Mouse (Mus musculus) megakaryocyte progenitor cell, adult 5-6 weeks (primary cell): Measurements from ENCODE around the gene Fgf14. TPM values are rescaled to one million over a fixed set of nuclear protein-coding genes. Genes with fewer than 3 reads are reported as not detected.
A peak's percentile ranks its signal among the peaks of the same experiment; 100 is the strongest.
"Not testable (repeated sequence)": the region's sequence is repeated elsewhere in the genome, so short reads cannot be mapped to it uniquely, and the experiment has no call there.

ENCODE experiments used
- ATAC-seq: replicated peaks from 2 replicates; pipeline ENCODE4 v1.8.0; 2016; ENCODE audit warnings: mild to moderate bottlenecking, moderate TSS enrichment, inconsistent platforms; ENCODE audit not compliant: poor library complexity
- total RNA-seq, 2 experiments: library from RNA; stranded (forward) in 1 of 2; stranded (reverse) in 1 of 2; fragments of 157-497, 149-512 nt in 1 of 2; fragments of 200-1000 nt in 1 of 2; gene quantifications; 2 replicates each; pipeline versions ENCODE4 v1.2.3 to v1.2.4; 2015 to 2017

Fgf14 gene
- total RNA-seq (2015), result not detected in 2 replicates
- not detected in 2 replicates for total RNA-seq (2017)

DNA sequence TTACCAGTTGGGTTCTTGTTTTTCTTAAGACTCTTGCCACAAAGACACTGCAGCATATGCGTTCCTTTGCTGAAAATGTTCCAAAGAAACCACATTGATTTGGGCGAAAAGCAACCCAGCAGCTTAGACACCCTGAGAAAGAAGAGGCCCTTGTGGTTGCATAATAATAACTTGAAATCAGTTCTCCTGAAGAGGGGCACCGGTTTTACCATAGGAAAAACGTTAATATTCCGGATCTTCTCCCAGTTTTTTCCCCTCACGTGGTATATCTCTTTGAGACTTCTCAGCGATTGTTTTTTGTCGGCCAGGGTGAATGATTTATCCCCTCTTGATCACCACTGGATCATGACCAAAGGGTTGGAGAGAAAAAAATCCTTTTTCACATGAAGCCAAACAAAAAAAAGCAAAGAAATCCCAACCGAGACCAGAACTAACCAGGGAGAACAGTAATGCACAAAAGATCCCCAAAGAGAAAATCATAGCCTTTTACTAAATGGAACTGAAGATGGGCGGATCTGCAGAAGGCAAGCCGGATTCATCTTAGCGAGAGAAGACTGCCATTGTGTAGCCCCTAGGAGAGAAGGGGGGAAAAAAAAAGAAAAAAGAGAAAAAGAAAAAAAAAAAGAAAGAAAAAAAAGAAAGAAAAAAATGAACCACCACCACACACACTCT is at the start of gene Fgf14:
Gene Fgf14 (minus strand): TSS at position 622 of the 672 bp plus-strand sequence.
- ATAC-seq, result no peak

DNA sequence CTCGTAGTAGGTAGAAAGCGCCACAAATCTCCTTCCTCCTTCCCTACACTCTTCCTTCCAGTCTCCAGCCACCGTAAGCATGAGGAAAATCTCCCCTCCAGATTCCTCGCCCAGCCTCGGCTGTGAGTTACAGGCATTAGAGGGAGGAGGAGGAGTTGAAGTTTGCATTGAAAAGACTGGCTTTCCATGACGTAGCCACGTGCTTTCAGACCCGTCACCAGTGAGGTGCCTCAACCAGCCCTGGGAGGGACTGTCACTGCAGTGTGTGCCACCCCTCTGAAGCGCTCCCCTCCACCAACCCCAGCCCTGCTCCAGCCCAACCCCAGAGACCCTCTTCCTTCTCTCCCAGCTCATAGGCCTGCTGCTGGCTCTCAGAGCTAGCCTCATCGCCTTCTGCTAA is 452 bp upstream of the Fgf14 start:
- no peak for ATAC-seq

DNA sequence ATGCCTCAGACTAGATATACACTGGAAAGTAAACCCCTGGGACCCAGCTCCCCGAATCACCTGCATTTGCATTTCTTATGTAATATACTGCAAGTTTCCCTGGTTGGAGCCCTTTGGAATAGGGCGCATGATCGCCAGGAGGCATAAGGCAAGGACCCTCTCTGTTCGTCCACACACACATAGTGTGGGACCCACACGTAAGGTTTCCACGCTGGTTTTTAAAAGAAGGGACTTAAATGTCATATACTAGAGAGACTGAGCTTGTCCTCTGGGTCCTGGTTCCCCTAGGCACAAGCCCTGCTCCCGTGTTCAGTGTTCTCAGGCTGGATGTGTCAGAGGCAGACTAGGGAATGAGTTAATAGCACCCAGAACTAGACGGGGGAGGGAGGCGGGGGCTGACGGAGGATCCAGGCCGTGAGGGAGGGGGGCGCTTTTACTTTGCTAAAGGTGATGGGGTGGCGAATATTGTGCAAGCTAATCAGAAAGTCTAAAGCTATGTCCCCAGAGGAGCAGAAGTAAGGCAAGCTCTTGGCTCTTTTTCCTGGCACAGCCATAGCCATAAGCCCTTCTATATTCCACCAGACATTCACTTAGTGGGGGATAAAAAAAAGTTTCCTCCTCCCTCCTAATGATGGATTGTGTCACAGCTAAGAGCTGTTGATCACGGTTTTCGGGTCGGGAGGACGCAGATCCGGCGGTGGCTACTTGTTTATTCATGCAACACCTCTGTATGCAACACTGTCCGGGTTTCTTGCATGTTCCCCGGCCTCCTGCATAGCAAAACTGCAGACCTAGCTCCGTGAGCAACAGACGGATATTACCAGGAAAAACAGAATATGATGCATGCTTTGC is 1.0 kb downstream of the Fgf14 start:
- no peak for ATAC-seq

DNA sequence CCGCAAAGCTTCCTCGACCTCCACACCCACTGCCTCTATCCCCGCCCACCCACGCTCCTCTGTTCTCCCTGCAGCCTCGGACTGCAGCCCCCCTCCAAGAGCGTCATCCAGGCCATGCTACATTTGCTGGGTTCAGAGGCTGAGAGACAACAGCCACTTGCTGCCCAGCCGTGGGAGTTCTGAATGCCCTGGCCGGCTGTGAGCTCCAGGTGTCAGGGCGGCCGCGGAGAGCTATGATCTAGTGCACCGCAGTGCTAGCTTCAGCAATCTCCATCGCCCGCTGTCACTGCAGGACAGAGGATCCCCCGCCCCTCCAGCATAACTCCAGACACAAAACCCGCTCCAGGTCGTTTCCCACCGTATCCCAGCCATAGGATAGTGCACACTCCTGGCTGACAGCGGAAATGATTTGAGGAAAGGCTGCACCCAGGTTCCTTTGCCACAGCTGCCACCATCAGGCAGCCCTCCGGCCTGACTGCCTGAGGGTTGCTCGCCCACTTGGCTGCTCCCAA is 1.7 kb downstream of the Fgf14 start:
- 0 out of 2 replicates have a peak, but pooled peaks have one; percentile 17 for ATAC-seq

DNA sequence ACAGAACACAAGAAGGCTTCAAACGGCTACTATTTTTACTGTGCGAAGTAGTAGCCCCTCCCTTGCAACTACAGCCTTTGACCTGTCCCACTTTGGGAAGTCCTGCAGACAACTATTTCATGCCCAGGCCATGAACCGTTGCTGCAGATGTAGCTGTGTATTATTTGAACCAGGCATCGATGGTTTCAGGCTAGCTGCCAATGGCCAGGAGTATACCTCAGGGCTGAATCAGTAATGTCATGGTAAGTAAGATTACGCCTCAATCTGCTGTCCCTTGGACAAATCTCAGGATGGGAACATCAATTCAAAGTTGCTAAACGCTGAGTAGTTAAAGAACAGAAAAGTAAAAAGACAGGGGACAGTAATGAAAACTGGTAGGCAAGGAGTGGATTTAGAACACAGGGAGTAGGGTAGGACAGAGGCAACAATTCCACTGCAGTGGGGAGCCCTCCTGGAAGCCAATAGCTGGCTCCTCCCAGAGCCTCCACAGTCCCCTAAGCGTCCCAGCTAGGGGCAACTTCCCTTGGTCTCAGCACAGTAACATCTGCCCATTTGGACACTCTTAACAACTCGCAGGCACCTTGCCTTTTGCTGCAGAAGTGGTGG is 2.3 kb downstream of the Fgf14 start:
- no peak for ATAC-seq

DNA sequence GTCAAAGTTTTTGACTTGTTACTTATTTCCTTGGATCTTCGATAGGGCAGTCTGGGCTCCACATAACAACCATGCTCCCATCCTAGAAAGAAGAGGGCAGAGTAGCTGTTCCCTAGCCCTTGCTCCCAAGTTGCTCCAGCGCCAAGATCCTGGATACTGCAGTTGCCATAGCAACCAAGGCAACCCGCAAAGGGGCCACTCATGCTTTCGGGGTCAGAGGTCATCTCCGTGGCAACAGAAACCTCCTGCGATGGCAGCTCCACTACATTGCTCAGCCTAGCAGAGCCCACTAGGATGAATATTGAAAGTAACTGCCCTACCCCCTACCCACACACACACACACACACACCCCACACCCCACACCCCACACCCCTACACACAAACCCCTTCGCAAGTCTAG is 7.2 kb downstream of the Fgf14 start:
- ATAC-seq, result no peak

DNA sequence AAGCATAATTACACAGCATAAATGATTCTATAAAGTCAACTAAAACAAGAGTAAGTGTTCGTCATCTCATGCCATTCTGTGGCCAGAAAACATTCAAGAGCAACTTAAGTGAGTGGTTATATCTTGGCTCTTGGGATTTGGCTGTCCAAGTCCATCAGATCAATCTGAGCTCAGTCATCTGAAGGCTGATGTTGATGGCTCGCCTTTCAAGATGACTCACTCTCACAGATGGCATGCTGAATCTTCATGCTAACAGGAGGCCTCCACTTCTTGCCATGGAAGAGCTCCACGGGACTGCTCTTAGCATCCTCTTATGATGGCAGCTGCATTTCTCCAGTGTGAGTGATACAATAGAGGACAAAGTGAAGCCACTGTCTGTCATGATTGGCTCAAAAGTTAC is 34.1 kb downstream of the Fgf14 start:
- ATAC-seq, result no peak

DNA sequence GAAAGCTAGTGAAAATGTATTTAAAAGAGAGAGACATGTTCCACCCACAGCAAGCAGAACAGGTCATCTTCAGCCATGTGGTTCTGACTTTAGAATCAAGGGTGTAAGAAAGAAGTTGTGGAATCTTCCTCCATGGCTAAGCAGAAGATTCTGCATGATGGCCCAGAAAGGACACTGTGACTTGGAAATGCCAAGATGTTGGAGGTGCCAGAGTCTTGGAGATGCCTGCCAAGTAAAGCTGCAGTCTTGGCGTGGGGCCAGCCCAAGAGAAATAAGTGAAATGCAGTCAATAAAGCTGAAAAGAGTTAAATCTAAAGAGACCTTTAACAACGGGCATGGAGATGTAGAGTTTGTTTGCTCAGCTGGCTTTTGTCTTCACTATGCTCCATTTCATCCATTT is 42.0 kb downstream of the Fgf14 start:
- no peak for ATAC-seq

DNA sequence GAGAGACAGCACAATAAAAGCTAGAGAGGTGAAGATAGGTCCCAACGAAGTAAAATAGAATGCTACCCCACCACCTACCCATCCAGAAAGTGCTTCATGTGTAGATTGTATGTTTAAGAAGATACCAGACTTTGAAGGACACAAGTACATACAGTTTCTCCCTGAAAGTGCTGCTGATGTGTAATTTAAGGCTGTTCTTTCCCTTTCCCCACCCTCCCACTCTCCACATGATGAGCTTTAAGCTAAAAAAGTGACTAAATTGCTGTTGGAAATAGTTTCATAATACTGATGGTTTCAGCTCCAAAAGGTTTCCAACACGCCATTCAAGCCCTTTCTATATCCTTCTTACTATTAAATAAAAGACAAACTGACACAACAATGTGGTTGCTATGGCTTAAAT is 63.5 kb downstream of the Fgf14 start:
- ATAC-seq, result no peak

DNA sequence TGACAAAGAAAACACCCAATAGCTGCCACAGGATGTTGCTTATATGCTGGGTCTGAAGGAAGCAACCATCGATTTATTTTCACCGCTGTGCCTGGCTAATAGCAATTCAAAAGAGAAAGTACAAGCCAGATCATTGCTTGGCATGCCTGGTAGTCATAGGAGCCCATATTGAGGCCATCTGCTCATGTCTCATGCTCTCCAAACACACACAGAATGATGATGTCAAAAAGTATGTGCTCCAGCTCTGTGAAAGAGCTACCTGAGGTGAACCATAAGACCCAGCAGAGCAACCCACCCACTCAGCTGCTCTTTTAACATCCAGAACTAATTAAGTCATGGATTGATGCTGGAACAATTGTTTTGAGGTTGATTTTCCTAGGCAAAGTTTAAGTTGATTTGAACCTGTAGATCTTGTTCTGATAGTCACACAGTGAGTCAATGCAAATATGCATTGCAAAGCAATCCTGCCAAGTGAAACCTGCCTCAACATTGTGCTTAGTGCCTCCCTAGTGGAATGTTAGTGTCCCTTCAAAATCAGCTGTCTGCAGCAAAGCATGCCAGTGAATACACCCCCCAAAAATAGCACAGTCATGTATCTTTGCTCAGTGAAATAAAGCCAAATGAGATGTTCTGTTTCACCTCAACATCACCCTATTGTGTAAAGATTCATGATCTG is 70.8 kb downstream of the Fgf14 start:
- ATAC-seq, result no peak

DNA sequence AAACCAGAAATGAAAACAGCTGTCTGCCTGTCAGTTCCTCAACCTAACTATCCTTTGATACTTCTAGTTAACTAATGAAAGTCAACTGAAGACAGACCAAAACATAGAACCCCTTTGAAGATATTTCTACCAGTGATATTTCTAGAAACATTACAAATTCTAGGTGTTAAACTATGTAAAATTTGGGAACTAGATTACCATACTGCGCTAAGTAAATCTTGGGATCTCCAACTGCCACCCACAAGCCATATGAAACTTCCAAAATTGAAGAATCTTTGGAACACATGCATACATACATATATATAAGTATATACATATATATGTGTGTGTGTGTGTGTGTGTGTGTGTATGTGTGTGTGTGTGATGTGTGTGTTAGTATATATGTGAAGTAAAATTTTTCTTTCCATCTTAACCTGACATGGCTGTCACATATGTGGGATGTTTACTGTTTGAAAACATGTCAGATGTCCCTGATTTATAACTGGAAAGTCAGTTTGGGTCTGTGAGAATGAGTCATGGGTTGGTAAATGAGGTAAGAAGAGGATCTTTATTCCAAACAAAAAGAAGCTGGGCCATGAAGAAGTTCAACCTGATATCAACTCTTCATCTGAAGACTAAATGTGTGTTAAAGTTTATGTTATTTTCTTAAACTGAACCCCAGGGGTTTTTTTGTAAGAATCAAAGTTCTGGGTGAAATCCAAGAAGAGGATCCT is 71.7 kb downstream of the Fgf14 start:
- no peak for ATAC-seq

DNA sequence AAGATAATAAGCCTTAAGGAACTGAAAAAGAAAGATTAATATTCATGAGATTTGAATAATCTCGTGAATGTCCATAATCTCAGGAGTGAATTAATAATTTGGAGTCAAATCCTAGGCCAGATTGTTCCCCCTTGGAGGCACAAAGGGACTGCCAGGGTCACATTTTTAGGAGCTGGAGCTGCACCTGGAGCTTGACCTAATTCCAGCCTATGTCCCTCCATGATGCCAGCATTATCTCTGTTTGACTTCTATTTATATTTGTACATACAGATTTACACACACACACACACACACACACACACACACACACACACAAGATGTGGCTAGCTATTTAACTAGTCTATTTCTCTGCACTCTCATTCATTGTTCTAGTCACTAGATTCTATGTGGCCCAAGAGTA is 100.4 kb downstream of the Fgf14 start:
- no peak for ATAC-seq

DNA sequence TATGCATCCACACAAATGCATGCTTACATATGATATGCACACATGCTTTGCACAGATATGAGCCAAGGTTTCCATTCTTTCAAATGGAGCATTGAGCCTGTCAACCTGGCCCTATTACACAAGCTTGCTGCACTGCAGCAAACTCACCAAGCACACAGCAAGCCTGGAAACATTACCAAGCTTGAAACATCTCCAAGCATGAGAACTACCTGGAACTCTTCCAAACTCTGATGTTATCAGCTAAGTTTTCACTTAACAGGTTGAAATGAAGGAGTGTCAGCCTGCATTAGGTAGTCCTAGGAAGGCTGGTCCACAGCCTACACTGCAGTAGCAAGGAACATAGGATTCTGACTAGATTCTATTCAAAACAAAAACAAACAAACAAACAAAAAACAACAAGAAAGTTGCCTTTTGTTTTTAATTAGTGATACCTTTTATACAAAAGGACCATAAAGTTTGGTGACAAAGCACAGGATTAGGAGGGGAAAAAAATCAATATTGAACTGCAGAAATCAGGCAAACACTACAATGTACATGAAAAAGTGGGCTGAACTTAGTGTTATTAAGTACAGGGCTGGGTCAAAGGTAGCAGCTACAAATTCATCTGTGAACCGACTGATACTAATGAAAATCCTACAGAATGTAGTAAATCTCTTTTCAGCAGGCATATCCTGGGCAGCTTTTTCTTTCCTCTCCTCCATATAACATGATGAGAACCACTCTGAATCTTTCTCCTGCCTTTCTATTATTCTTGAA is 101.6 kb downstream of the Fgf14 start:
- no peak for ATAC-seq

DNA sequence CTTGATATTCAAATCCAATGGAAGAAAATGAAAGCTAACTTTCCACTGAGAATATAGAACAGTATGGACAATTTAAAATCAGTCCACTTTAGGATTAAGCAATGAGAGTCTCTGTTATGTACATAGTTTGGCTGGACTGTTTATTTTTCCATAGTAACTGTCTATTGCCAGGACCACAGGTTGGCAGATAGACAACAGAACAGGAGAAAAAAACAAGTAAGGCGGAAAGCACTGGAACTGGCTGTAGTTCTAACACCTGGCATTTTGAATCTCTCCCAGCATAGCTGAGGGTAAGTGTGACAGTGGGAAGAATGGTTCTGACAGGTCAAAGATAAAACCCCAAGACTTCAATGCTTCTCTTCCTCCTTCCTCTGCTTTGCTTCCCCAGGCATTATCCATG is 110.5 kb downstream of the Fgf14 start:
- no peak for ATAC-seq

DNA sequence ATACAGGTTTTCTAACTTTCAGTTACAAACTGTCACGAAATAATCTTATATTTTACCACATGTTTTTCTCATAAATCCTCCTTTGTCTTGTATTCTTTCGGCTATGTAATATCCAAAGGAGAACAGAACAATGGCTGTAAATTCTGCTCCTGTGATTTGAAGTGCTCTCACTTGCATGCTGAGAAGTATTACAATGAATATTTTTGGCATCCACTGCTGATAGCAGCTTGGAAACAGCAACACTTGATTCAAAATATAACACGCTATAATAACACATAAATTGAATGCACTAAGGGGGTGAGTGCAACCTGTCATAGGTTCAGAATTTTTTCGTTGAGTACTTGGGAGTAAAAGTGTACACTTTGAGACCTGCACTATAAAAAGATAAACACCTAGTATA is 115.4 kb downstream of the Fgf14 start:
- ATAC-seq, result no peak

DNA sequence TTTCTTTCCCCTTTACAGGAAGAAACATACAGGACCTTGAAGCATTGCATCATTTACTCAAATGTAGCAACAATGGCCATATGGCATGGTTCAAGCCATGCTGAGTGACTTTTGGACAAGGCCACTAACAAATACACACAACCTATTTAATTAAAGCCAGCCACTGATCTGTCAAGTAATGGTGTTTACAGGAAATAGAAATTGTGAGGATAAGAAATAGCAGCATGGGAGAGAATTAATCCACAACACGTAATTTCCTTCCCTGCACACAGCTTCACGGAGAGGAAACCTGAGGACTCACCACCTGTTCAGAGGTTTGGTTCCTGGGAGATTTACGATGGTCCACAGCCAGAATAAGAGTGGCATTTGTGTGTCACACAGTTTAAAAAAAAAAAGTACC is 140.8 kb downstream of the Fgf14 start:
- no peak for ATAC-seq

DNA sequence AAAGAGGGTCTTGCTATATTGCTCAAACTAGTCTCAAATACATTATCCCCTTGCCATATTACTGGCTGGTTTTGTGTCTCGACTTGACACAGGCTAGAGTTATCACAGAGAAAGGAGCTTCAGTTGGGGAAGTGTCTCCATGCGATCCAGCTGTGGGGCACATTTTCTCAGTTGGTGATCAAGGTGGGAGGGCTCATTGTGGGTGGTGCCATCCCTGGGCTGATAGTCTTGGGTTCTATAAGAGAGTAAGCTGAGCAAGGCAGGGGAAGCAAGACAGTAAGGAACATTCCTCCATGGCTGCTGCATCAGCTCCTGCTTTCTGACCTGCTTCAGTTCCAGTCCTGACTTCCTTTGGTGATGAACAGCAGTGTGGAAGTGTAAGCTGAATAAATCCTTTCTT is 141.6 kb downstream of the Fgf14 start:
- not testable (repeated sequence) for ATAC-seq

DNA sequence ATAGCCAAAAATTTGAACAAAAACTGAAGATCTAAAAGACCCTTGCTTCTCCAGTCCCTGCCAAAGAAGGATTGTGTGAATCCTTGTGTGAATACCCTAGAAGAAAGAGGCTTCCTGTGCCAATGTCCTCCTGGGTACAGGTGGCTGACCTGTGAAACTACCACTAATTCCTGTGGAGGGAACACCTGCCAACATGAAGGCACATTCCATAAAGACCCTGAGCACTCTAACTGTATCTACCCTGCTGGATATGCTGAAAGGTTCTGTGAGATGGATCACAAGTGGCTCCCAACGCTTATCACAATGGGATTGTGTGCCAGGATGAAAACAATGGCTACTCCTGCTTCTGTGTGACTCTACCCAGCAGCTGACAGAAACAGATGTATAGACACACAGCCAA is 144.9 kb downstream of the Fgf14 start:
- no peak for ATAC-seq

DNA sequence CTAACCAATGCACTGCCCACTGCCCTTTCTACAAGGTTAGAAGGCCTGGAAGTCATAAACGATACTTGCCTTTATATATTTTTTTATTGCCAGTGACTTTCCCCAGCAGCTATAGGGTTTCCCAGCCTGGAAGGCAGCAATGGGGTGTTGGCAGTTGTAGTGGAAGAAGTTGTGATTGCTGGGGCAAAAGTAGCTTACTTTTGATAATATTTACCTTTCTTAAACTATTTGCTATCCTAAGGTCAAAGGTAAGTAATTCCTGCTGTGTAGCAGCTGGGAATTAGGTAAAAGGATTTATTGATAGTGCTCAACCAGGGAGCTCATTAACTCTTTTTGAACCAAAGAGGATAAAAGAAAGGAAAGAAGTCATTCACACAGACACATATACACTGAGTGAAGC is 164.9 kb downstream of the Fgf14 start:
- ATAC-seq, result no peak

DNA sequence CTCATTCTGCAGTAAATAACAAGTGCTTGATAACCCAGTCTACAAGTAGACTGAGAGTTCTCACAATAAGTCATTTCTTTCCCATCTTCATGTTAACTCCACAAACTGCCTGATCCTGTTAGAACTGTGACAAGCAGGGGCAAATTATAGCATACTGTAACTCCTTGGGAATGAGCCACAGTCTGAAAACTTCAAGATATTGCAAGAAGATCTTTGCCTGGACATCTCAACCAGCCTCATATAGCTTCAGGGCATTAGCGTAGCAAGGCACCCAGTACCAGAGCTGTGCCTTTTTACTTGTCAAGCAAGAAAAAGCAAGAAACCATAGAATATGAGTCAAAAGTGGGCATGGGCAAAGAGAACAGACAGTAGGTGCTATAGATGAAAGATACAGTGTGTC is 188.0 kb downstream of the Fgf14 start:
- no peak for ATAC-seq
